Mouse (Mus musculus) stomach, adult 2 months (tissue): ENCODE data around the gene Hjurp. TPM values are rescaled to one million over a fixed set of nuclear protein-coding genes. Genes with fewer than 3 reads are reported as not detected.

Experiments
- polyA plus RNA-seq: library from polyadenylated mRNA; depleted of rRNA; stranded (reverse); fragments of >200 nt; gene quantifications from 2 replicates; pipeline ENCODE4 v1.2.3, GENCODE M21; 2012; rRNA removed

The Hjurp gene
- 5.2 and 6.9 TPM in 2 replicates for polyA plus RNA-seq

DNA sequence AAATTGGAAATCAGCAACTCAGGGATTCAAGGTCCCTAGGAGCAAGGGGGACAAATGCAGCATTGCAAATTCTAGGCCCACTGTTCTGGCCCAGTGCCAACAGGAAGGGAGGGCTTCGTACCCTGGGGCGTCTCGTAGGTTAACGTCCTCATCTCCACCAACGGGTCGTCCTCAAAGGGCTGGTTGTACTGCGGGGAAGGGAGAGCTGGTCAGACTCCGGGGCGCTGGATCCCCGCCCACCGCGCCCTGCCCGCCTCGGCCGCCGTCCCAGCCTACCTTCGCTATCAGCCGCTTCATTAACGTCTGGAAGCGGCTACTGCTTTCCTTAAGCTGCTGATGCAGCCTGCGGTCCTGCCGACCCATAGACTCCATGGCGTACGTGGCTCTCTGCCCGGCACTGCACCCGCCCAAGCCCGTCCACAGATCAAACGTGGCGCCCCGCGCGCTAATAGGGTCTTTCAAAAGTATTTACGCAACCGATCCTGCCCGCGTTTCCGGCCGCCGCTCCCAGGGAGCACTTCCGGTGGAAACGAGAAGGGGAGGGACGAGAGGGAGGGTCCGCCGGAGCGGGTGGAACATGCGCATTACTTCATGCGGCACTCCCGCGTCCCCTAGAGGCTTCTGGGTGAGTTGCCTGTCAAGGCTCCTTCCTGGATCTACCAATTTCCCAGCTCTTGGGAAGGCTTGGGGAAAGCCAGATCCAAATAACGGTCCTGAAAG is at the start of gene Hjurp, which contains the start of gene Trpm8:
TSS of gene Hjurp (minus strand) at position 536 of the 720 bp plus-strand sequence.
TSS of gene Trpm8 (plus strand) at position 564 of the 720 bp plus-strand sequence.

DNA sequence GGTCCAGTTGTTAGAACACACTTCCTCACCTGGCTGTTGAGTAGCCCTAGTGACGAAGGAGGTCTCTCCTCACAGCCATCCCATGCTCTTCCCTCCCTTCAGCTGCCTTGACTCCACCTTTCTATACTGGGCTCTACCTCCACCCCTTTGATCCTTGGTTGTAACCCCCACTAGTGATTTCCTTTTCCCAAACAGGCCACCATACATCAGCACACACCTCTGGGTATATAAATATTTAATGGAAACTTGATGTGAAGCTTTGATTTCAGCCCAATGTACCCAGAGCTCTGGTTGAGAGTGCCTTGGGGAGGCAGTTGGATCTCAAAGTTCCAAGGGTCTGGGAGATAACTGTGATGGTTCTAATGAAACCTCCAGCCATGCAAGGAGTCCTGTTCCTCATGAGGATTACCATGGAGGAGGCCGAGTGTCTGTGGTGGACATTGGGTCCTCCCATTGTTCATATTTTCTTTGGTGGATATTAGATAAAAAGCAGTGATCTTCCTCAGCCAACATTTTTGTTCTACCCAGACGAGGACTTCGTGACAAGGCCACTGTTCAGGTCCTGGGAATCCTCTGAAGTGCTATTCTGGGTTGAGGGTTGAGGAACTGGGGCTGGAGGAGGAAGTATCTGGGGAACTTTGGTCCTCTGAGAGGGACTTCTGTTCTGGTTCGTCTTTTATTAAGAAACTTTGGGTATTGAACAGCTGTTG is 50.6 kb downstream of the Hjurp start, which contains the start of gene Mroh2a:
TSS of gene Mroh2a (plus strand) at position 317 of the 710 bp plus-strand sequence.

Other genes with a start within 250 kb of the Hjurp start
- gene Ugt1a10, start 222.2 kb downstream of the Hjurp start, polyA plus RNA-seq: not detected in 2 replicates
- gene Ugt1a9, start 206.8 kb downstream of the Hjurp start, polyA plus RNA-seq: 0.09 TPM in 1 of 2 replicates, not detected in the other
- not detected in 2 replicates for gene Ugt1a8, start 189.8 kb downstream of the Hjurp start, polyA plus RNA-seq
- 5.6 and 12.9 TPM in 2 replicates for gene Ugt1a7c, start 182.6 kb downstream of the Hjurp start, polyA plus RNA-seq
- 17.2 and 29.8 TPM in 2 replicates for gene Ugt1a6b, start 174.4 kb downstream of the Hjurp start, polyA plus RNA-seq
- gene Ugt1a6a, start 142.8 kb downstream of the Hjurp start, polyA plus RNA-seq: 14.9 and 21.4 TPM in 2 replicates
- 0.04 and 0.32 TPM in 2 replicates for gene Ugt1a5, start 111.6 kb downstream of the Hjurp start, polyA plus RNA-seq
- gene Ugt1a2, start 77.0 kb downstream of the Hjurp start, polyA plus RNA-seq: 0.09 TPM in 1 of 2 replicates, not detected in the other
- 0.15 and 0.60 TPM in 2 replicates for gene Dnajb3, start 71.9 kb downstream of the Hjurp start, polyA plus RNA-seq
- gene Ugt1a1, start 65.7 kb downstream of the Hjurp start, polyA plus RNA-seq: 1.1 and 1.6 TPM in 2 replicates
- gene Mroh2a, start 50.6 kb downstream of the Hjurp start, polyA plus RNA-seq: 0.19 and 0.48 TPM in 2 replicates
- not detected in 2 replicates for gene Trpm8, start within 50 bp of the Hjurp start, polyA plus RNA-seq
- not detected in 2 replicates for gene Spp2, start 129.3 kb upstream of the Hjurp start, polyA plus RNA-seq
- gene Glrp1, start 232.4 kb upstream of the Hjurp start, polyA plus RNA-seq: not detected in 2 replicates